Mouse (Mus musculus): ENCODE measurements around the gene Auh.

Auh gene

DNA sequence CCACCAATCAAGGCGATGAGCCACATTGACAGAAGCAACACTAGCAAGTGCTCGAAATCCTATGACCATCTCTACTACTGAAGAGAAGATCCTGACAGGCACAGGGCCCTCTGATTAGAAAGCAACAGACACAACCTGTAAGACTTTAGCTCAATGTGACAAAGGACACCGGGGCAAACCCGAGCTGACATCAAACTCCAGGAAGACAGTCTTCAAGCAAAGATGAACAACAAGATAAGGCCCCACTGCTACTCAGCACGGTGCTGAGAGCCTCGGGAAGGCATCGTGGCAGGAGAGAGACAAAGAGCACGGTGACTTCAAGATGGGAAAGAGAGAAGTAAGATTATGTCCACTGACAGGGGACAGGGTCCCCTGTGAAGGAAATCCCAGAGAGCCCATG is 7.5 kb downstream of the Auh start:
- no peak for DNase-seq (ENCODE audit: low spot score in 2 of 2)

DNA sequence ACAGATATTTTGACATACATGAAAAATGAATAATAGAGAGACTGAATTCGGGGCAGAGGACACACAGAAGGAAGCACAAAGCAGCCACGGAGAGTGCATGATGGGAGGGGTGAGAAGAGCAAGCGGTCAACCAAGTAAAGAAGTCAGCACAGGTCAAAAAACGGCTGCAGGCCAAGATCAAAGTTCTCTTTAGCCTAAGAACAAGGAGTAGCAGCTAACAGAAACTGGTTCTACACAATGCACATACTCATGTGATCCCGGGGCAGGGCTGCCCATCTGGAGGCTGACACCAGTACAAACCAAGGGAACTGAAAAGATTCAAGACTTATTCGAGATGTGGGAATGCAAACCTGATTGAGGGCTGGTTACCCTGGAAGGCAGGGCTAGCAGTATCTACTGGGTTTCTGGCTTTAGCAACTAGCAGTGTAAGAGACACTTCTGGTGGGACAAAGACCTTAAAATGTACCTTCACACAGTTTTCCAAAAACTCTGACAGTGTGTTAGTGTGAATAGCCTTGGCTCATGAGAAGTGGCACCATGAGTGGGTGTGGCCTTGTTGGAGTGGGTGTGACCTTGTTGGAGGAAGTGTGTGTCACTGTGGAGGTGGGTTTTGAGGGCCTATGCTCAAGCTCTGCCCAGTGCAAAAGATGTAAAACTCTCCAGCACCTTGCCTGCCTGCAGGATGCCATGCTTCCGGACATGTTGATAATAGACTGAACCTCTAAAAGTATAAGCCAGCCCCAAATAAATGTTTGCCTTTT is 8.2 kb downstream of the Auh start:
- DNase-seq (ENCODE audit: low spot score in 2 of 2) = no peak

DNA sequence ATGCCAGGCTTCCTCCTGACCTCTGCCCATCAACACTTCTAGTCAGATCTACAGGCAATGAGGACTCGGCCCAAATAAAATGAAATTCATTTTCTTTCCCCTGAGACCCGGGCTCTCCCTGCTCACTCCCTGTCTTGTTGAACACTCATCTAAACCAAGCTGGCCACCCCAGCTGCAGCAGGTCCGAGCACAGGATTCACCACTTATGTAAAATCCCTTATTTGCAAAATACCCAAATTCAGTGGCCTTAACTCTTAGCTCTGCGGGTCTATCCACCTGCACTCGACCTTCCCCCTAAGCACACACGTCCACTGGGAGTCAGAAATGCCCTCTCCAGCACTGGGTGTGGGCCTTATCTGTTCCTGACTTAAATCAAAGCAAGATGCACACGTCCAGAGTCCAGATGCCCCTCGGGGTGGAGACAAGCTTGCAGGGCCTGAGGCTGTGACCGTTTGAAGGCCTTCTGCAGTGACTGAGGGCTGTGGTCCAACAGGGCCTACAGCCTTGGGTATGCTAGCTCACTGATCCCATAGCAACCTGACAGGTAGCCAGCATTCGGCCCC is 9.6 kb downstream of the Auh start:
- DNase-seq (ENCODE audit: low spot score in 2 of 2) = no peak

DNA sequence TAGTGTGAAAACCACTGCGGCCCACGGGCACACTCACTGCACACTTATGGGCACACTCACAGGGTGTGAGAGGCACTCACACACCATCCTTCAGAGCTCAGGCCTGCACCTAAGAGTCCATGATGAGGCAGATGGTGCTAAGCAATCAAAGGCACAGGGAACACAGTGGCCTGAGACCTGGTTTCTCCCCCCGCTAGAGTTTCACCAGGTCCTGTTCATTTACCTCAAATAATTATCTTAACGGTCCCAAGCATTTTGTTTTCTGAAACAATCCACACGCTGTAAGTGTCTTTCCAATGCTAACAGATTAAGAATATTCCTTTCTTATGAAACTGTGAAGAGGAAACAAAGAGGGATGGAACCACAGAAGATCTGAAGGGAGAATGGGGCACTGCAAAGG is 11.1 kb downstream of the Auh start:
- DNase-seq (ENCODE audit: low spot score in 2 of 2) = no peak

DNA sequence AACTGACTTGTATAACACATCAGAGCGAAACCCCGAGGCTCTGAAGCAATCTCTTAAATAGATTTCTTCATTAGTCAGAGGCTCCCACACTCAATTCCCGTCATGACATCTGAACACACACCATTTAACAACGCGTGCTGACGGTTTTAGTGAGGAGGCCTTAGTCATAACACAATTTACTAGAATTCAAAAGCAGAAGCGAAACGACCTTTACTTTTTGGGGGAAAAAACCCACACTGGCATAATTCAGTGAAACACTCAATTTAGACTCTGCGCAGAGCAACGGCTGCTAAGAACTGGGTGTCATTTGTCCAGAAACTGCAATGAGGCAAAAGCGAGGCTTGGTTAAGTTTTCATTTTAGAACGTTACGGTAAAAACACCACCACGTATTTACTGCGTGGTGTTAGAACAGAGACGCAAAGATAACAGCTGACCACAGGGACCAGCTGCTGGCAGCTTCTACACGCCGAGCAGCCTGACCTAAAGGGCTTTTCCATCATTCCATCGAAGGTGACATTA is 14.8 kb downstream of the Auh start:
- no peak for DNase-seq (ENCODE audit: low spot score in 2 of 2)

DNA sequence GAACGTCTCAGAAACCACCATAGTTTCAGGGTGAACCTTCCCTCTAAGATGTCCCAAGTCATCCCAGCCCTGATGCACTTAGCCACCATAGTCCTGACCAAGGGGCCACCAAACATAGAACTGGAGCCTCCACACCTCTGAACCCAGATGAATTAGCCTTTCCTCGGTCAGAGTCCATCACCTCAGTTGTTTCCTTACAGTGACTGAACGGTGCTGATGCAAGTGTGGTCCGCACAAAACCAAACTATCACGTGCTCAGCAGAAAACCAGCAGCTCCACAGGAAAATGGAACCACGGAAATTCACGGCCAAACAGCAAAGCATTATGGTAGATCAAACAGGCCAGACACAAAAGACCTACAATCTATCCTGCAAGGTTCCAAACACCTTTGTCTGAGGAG is 15.6 kb downstream of the Auh start:
- DNase-seq (ENCODE audit: low spot score in 2 of 2) = no peak

DNA sequence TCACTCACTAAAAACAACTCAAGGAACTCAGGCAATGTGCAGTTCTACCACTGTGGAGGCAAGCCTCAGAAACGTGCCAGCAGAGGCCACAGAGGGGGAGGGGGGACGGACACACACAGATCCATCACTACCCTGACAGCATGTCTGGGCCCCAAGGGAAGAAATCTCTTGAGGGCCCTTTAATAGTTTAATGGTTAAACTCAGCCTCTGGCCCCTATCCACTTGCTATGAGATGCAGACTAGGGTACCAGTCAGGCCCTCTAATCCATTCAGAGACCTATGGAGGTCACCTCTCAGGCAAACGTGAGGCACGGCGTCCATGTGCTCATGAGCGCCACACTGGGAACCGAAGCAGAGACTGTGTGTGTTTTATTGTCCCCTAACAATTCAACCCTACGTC is 17.0 kb downstream of the Auh start:
- no peak for DNase-seq (ENCODE audit: low spot score in 2 of 2)

DNA sequence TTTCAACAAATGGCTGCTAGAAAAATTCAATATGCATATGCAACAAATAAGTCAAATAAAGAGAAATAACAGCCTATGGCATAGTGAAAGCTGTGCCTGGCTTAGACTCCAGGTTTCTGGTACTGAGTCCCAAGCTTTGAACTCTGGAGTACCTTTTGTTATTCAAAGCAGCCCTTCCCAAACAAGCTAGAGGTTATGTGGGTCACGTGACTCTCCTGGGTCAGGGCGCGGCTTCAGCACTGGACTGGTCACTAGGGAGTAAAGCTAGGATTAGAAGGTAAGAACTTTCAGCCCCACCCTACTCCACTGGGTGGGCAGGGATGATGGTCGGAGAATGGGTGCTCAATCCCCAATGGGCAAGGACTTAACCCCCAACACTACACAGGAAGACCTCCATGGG is 18.2 kb downstream of the Auh start:
- DNase-seq (ENCODE audit: low spot score in 2 of 2) = no peak

DNA sequence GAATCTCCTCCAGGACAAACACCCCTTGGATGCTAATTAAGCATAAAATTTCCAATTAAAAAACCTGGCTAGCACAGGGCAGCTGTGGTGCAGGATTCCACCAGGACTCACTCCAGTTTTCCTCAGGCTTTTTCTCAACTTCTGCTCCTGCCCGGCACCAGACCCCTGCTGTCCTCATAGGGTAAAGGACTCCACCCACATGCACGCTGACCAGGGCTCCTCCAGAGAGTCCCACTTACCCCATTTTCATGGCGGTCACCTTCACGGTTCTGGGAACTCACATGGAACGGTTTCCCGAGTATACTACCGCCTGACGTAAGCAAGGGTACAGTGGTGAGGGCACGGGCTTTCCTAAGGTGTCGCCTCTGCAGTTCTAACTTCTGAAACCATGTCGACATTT is 23.2 kb downstream of the Auh start:
- no peak for DNase-seq (ENCODE audit: low spot score in 2 of 2)

DNA sequence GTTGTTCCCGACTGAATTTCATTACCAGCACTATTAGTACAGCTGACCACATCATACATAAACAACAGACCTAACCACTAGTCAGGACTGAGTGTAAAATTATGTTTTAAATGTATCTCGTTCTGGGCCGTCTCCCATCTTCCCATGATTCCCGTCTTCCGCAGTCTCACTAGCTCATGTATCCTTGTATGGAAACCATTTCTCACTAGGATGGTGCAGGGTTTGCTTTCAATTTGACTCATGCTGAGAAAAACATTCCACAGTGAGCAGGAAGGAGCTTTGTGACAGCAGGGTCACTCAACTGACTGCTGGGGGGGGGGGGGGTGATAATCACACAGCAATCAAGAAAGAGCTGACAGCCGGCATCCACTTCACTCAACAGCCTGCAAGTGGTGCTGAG is 25.3 kb downstream of the Auh start:
- no peak for DNase-seq (ENCODE audit: low spot score in 2 of 2)

DNA sequence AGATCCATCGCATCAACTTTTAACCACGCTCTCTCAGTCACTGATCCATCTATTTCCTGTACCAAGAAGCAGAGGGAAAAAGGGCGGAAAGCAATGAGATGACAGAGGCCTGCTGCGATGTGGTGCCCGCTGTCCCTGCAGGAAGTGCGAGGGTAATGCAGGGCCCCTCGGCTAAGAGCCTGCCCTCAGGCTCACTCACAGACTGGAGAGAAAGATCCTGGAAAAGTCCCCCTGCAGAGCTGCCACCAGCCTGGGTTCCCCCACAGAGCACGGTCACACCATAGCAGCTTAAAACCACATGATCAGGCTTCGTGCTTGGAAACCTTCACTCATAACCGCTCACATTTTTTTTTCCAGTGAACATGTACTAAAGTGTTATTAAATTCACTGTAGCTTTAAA is 25.7 kb downstream of the Auh start:
- DNase-seq (ENCODE audit: low spot score in 2 of 2) = no peak

DNA sequence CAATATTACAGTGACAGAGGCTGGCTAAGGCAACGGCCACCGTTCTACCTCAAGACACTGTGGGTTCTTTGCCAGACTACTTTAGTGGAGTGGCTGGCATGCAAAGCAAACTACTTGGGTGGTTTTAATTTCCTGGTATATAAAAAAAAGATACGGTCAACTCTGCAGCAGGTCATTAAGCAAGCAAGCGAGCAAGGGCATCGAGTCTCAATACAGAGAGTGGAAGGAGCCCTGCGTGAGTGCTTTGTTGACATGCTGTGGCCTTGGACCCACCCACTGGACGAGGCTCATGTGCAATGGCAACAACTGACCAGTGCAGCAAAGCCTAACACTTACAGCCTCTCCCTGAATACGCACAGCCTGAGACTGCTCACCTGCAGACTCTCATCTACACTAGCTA is 27.0 kb downstream of the Auh start:
- DNase-seq (ENCODE audit: low spot score in 2 of 2) = no peak

DNA sequence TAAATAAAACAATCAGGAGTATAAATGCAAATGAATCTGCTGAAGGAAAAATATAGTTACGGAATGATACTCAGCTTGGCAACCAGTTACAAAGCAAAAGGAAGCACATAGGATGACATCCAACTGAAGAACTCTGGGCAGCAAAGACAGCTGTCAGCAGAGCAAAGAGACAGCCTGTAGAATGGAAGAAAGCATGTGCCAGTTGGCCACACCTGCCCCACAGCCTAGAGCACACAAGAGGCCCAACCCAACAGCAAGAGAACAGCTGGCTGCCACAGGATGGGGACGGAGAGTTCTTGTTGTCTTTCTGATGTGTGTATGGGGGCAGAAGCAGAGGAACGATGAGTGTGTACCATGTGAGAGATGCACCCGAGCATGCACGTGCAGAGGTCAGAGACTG is 29.8 kb downstream of the Auh start:
- no peak for DNase-seq (ENCODE audit: low spot score in 2 of 2)

DNA sequence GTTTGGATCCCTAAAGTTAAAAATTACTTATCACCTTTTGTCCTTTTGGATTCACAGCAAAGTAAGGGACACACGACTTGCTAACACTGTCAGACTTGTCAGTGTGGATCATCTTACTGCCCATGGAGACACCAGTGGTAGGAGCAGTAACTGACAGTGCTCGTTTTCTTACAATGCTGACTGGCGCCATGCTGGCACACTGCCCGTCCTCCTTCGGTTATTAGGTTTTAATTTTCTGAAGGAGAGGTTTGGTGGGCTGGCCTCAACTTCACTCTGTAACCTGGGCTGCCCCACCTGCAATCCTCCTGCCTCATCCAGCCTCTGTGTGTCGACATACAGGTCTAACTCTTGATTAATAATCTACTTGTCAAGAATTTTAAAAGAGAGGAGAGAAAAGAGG is 31.7 kb downstream of the Auh start:
- no peak for DNase-seq (ENCODE audit: low spot score in 2 of 2)

DNA sequence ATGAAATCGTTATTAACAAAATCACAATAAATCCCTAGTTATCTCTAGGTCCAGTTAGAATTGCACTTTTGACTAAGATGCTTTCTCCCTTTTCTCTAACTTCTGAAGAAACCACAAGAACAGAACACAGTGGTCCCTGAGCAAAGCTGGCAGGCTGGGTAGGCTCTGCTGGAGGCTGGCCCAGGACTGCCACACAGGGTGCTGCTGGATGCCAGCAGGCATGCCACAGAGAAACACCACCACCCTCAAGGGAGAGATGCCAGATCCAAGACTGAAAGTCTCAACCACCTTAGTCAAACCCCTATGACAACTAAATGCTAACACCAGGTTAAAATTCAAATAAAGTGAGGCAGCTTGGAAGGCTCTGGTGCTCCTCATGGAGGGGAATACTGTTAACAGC is 36.7 kb downstream of the Auh start:
- peak in 1 of 2 experiments; percentile 32 for DNase-seq (ENCODE audit: low spot score in 2 of 2)

DNA sequence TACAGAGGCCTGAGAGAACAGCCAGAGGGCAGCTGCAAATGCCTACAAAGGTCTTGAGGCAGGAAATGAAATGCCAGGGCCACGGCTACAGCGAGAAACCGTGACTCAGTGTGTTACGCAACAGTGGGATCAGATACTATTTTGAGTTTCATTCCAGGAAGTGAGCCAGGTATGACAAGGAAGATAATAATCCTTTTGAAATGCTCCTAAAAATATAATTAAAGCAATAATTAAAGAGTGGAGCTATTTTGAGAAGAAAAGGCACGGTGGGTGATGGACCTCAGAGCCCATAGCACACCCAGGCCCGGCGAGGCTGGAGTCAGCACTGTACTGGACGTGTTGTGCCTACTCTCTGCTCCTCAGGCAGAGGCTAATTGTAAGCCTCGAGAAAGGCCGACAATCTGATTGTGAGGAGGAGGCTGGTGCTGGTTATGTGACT is 37.4 kb downstream of the Auh start:
- DNase-seq (ENCODE audit: low spot score in 2 of 2) = no peak

DNA sequence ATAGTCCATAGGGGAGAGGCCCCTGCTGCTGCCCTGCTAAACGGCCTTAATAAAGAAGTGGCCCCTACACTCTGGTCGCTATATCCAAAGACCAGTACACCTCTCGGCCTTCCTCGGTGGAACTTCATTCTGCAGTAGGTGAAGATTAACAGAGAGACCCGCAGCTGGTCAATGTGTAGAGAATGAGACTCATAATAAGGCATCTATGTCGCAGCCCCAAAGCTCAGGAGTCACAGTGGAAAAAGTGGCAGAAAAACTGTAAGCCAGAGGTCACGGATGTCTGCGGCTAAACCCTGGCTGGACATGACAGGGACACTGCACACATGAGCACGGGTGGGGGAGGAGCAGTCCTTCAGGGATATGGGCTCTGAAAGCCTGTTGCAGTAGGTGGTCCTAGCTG is 39.2 kb downstream of the Auh start:
- no peak for DNase-seq (ENCODE audit: low spot score in 2 of 2)

DNA sequence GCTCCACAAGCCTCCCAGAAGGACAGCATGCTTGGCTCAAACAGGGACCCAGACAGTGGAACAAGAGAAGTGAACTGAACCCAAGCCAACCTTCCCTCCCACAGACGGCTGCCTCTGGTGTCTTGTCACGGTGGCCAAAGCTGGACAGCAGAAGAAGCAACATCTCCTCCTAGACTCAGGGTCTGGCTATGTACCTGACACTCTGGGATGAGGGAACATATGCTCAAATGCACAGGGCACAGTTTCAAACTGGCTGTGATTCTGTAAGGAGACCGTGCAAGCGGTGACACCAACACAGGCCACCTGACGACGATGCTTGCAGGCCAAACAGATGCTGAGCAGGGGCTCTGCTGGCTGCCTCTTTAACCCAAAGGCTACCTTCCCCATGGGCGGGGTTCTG is 42.7 kb downstream of the Auh start:
- DNase-seq (ENCODE audit: low spot score in 2 of 2) = no peak

DNA sequence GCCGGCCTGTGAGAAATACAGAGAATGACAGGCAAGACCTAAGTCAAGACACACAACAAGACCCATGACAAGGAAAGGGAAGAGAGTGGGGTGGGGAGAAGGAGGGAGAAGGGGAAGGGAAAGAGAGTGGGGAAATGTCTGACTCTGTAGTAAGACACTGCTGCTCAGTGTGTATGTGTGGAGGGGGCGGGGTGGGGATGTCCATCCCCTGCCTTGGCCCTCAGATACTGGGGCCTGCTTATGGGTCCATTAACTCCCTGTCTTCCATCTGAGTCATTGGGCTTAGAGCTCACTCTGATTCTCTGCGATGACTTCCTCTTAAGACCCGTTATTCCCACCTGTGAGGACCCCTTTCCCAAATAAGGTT is 45.5 kb downstream of the Auh start:
- no peak for DNase-seq (ENCODE audit: low spot score in 2 of 2)

DNA sequence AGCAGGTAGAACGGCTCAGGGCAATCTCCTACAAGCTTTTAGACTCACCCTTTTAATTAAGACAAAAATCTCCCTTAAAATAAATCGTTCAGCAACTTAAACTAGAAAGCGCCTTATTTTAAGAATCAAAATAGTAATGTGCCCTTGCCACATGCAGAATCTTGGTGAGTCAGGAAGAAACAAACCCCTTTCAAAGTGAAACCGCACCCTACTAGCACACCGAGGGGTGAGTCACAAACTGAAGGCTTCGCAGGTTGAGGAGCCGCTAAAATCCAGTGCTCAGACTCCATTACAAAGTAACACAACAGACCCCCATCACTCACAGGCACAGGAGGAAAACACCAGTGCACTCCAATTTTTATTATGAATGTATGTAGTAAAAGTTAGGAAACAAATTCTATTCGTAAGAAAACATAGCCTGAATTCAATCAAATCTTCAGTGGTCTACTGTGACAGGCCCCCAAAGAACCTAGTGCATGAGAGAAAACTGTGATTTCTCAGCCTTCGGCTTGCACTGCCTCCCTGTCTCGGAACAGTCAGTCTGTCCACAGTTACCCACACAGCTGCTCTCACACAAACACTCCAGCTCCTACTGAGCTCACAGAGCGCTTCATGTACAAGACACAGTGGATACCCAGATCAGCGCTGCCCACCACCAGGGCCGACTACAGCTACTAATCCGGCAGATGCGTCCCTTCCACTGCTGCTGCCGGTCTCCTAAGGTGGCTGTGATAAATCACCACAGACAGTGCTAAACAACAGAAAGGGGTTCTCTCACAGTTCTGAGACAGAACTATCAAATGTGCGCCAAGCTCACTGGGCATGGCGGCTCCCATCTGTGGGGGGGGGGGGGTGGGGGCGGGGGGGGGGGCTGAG is 46.2 kb downstream of the Auh start:
- peak in 1 of 2 experiments; percentile 22 for DNase-seq (ENCODE audit: low spot score in 2 of 2)

DNA sequence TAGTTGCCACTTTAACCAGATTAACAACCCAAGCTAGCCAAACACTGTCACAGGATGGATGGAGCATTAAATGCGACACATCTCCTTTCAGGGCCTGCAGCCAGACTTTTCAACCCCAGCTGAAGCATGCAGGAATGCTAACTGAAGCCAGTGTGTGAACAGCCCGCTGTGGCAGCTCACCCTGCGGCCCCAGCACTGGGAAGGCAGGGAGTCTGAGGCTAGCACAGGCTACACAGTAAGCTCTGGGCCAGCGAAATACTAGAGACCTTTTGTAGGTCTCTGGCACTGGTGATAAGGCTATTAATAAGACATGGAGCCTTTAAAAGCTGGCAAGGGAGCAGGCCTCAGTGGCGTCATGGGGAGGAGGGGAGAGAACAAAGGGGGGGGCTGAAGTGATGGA is 49.1 kb downstream of the Auh start:
- no peak for DNase-seq (ENCODE audit: low spot score in 2 of 2)

DNA sequence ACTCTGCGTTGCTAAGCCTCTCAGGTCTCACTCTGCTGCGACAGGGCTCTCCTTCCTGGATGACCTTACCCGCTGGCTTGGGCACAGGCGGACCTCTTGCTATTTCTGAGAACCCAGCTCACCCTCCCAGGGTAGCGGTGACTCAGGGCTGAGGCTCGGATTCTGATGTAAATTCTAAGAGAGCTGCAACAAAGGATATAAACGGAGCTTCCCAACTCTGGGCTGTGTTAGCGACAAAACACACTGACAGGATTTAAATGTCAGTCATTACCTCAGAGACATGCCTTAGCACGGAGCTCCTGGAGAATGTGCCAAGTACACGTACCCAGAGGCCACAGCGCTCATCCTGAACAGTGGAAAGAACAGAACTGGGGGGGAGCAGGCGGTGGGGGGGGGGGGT is 49.6 kb downstream of the Auh start:
- no peak for DNase-seq (ENCODE audit: low spot score in 2 of 2)

DNA sequence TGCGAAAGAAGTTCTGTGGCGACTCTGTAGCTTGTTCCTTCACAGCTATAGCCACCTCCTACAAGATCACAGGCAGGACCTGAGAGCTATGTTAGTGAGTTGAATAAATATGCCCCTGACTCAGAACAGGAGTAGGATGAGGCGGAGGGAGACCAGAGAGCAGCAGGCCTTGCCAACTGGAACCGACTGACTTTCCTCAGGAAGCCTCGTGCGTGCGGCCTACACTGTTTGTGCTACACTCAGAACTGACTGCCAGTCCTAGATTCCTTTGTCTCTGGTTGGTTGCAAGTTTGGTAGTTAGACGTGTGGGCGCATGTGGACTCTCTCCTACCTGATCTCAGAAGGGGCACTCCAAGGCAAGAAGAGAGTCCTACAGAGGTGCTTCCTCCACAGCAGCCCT is 50.2 kb downstream of the Auh start:
- no peak for DNase-seq (ENCODE audit: low spot score in 2 of 2)

All from frontal cortex, postnatal 14 days (tissue).